Mouse (Mus musculus): ENCODE results near the gene Paxbp1.

DNA sequence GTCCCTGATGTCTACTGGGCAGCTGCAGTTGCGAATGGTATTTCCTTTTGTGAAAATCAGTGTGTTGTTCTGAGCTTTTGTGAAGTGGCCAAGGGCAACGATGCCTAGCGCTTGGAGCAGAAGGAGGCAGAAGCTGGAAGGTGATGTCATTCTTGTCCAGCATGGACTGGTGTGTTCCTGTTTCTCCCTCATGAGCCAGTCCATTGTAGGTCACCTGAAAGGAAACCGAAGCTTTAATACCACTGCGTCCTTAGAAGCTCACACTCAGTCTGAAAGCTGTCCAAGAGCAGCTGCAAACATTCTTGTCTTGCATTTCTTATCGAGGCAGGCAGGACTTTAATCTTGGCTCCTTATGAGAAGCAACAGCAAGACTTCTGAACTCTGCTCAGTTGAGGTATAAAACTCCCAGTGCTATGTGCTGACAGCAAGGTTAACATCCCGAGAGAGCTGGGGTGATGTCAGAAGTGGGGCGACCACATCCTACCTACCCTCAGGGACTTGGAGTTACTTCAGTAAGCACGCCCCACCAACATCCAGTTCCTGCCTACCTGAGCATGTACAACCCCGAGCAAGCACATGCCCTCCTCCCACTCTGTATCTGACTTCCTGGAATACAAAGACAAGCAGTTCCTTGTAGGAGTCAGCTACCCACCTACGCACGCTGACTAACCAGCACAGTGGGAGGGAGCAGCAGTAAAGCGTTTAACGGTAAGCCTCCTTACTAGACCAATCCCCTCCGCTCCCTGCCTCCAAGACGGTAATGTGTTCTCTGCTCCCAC is 11.9 kb upstream of the Paxbp1 start:
- TF ChIP-seq CTCF (IDR thresholded peaks at IDR 0.05; ENCODE audit: low read depth) (no peak), EP300 (IDR thresholded peaks at IDR 0.05; ENCODE audit: low read depth) (no peak)

Data from liver, postnatal 0 days (tissue).